Mouse (Mus musculus) CH12.LX (cell line): ENCODE data around the gene Lix1l. TPM values are rescaled to one million over a fixed set of nuclear protein-coding genes. Genes with fewer than 3 reads are reported as not detected.

Experiments
- DNase-seq: peaks from one replicate; pipeline ENCODE4 v3.0.0-alpha.2; 2013; ENCODE audit errors: extremely low read depth
- H3K27ac ChIP-seq: 2 replicates; pipeline ENCODE4 v1.5.1; 2012; ENCODE audit warnings: low read depth, mild to moderate bottlenecking, control low read depth, moderate library complexity; ENCODE audit not compliant: insufficient read depth
- H3K27me3 ChIP-seq: replicated peaks from 2 replicates; pipeline ENCODE3; 2012; ENCODE audit warnings: inconsistent platforms
- H3K36me3 ChIP-seq, 2 experiments: replicated peaks in 1 of 2; 2 replicates each; pipeline versions ENCODE3 to v1.6.1; 2012; ENCODE audit warnings: inconsistent platforms in 1 of 2, low read length in 1 of 2, mild to moderate bottlenecking in 1 of 2, mixed read lengths in 1 of 2, moderate library complexity in 1 of 2; ENCODE audit not compliant: control insufficient read depth in 1 of 2, insufficient read depth in 1 of 2
- H3K4me1 ChIP-seq, 2 experiments: 2 replicates each; pipeline ENCODE4 v1.6.1; 2012; ENCODE audit warnings: inconsistent platforms in 1 of 2, moderate library complexity in 1 of 2; ENCODE audit not compliant: insufficient read depth in 2 of 2, control insufficient read depth in 1 of 2
- H3K4me2 ChIP-seq: 2 replicates; pipeline ENCODE4 v1.6.1; 2012; ENCODE audit warnings: low read depth, mild to moderate bottlenecking, control low read depth; ENCODE audit not compliant: poor library complexity, insufficient read depth, severe bottlenecking
- H3K4me3 ChIP-seq, 3 experiments: fragments of 150-350 bp in 1 of 3; sonication (generic) in 1 of 3; replicated peaks in 1 of 3; 2 replicates each; pipeline versions ENCODE3 to v1.5.1; 2011 to 2012; ENCODE audit warnings: low read depth in 2 of 3, low read length in 2 of 3, mild to moderate bottlenecking in 2 of 3, moderate library complexity in 2 of 3, control low read depth in 1 of 3, improper control_type of control experiment in 1 of 3, inconsistent platforms in 1 of 3, mixed read lengths in 1 of 3; ENCODE audit not compliant: poor library complexity in 1 of 3
- H3K79me2 ChIP-seq: replicated peaks from 2 replicates; pipeline ENCODE4 v1.6.1; 2012; ENCODE audit warnings: mild to moderate bottlenecking, moderate library complexity; ENCODE audit not compliant: control insufficient read depth, poor library complexity, insufficient read depth, severe bottlenecking; ENCODE audit errors: extremely low read depth
- H3K9ac ChIP-seq: 2 replicates; pipeline ENCODE4 v1.6.1; 2012; ENCODE audit warnings: low read depth, mild to moderate bottlenecking, control low read depth, moderate library complexity; ENCODE audit not compliant: insufficient read depth
- H3K9me3 ChIP-seq: replicated peaks from 2 replicates; pipeline ENCODE3; 2012; ENCODE audit warnings: low read length, inconsistent platforms, mixed read lengths
- CHD1 ChIP-seq: IDR thresholded peaks from 2 replicates; pipeline ENCODE4 v1.6.1; 2012; ENCODE audit warnings: low read depth, low read length, improper control_type of control experiment, inconsistent platforms
- CTCF ChIP-seq, 2 experiments: IDR thresholded peaks in 1 of 2; conservative IDR thresholded peaks in 1 of 2; 2 replicates each; pipeline ENCODE4 v1.5.1; 2011 to 2012; ENCODE audit warnings: low read depth in 2 of 2, low read length in 2 of 2, improper control_type of control experiment in 1 of 2, inconsistent platforms in 1 of 2, mild to moderate bottlenecking in 1 of 2, moderate library complexity in 1 of 2
- E2F4 ChIP-seq: IDR thresholded peaks from 2 replicates; pipeline ENCODE4 v1.6.1; 2011; ENCODE audit warnings: low read depth, low read length, improper control_type of control experiment; ENCODE audit not compliant: insufficient replicate concordance
- ELF1 ChIP-seq: IDR thresholded peaks from 2 replicates; pipeline ENCODE4 v1.6.1; 2014; ENCODE audit warnings: low read depth, mild to moderate bottlenecking, inconsistent platforms, low read length, improper control_type of control experiment
- EP300 ChIP-seq: IDR thresholded peaks from 2 replicates; pipeline ENCODE4 v1.6.1; 2011; ENCODE audit warnings: low read length, improper control_type of control experiment
- ETS1 ChIP-seq: conservative IDR thresholded peaks from 2 replicates; pipeline ENCODE4 v1.6.1; 2012; ENCODE audit warnings: low read depth, mild to moderate bottlenecking, inconsistent platforms, low read length, improper control_type of control experiment, moderate library complexity
- HCFC1 ChIP-seq: IDR thresholded peaks from 2 replicates; pipeline ENCODE4 v1.6.1; 2012; ENCODE audit warnings: low read depth, mild to moderate bottlenecking, inconsistent platforms, low read length, improper control_type of control experiment
- JUN ChIP-seq: IDR thresholded peaks from 2 replicates; pipeline ENCODE4 v1.6.1; 2011; ENCODE audit warnings: low read depth, mild to moderate bottlenecking, low read length, improper control_type of control experiment, moderate library complexity; ENCODE audit not compliant: insufficient read depth
- JUND ChIP-seq: conservative IDR thresholded peaks from 2 replicates; pipeline ENCODE4 v1.6.1; 2011; ENCODE audit warnings: low read depth, low read length, improper control_type of control experiment
- MAX ChIP-seq: IDR thresholded peaks from 2 replicates; pipeline ENCODE4 v1.6.1; 2011; ENCODE audit warnings: low read length, improper control_type of control experiment
- MAZ ChIP-seq: IDR thresholded peaks from 2 replicates; pipeline ENCODE4 v1.6.1; 2012; ENCODE audit warnings: low read depth, mild to moderate bottlenecking, inconsistent platforms, low read length, improper control_type of control experiment, moderate library complexity
- MEF2A ChIP-seq: IDR thresholded peaks from 2 replicates; pipeline ENCODE4 v1.6.1; 2014; ENCODE audit warnings: low read depth, mild to moderate bottlenecking, inconsistent platforms, low read length, improper control_type of control experiment, borderline replicate concordance
- MXI1 ChIP-seq: IDR thresholded peaks from 2 replicates; pipeline ENCODE4 v1.6.1; 2011; ENCODE audit warnings: mild to moderate bottlenecking, low read depth, low read length, improper control_type of control experiment
- MYC ChIP-seq: IDR thresholded peaks from 2 replicates; pipeline ENCODE4 v1.6.1; 2011; ENCODE audit warnings: low read depth, mild to moderate bottlenecking, improper control_type of control experiment, low read length
- NELFE ChIP-seq: IDR thresholded peaks from 2 replicates; pipeline ENCODE4 v1.6.1; 2011; ENCODE audit warnings: low read depth, low read length, improper control_type of control experiment
- PAX5 ChIP-seq: IDR thresholded peaks from 2 replicates; pipeline ENCODE4 v1.6.1; 2012; ENCODE audit warnings: low read length, inconsistent platforms, mixed read lengths
- POLR2A ChIP-seq: IDR thresholded peaks from 2 replicates; pipeline ENCODE4 v1.6.1; 2011; ENCODE audit warnings: low read depth, mild to moderate bottlenecking, improper control_type of control experiment, low read length
- SMC3 ChIP-seq: IDR thresholded peaks from 2 replicates; pipeline ENCODE4 v1.6.1; 2011; ENCODE audit warnings: low read depth, low read length, improper control_type of control experiment
- UBTF ChIP-seq: IDR thresholded peaks from 2 replicates; pipeline ENCODE4 v1.6.1; 2012; ENCODE audit warnings: low read depth, mild to moderate bottlenecking, inconsistent platforms, low read length, improper control_type of control experiment, moderate library complexity
- USF1 ChIP-seq: IDR thresholded peaks from 2 replicates; pipeline ENCODE4 v1.6.1; 2014; ENCODE audit warnings: low read depth, mild to moderate bottlenecking, inconsistent platforms, low read length, improper control_type of control experiment
- USF2 ChIP-seq: conservative IDR thresholded peaks from 2 replicates; pipeline ENCODE4 v1.6.1; 2011; ENCODE audit warnings: low read depth, low read length, improper control_type of control experiment
- ZKSCAN1 ChIP-seq: IDR thresholded peaks from 2 replicates; pipeline ENCODE4 v1.6.1; 2012; ENCODE audit warnings: low read depth, inconsistent platforms, low read length, improper control_type of control experiment, borderline replicate concordance
- dilution Hi-C: fragments of 300-500 bp; cut with MboI; formaldehyde crosslinking; loops from 2 replicates; pipeline ENCODE4 v1.14.3; 2020; ENCODE audit warnings: low sequenced_read_pairs; ENCODE audit not compliant: extremely low pct_unique_long_range_greater_than_20kb, extremely low pct_ligation_motif_present
- in situ Hi-C: fragments of 300-500 bp; cut with MboI; formaldehyde crosslinking; loops from 3 replicates; pipeline ENCODE4 v1.14.3; 2019; ENCODE audit warnings: low sequenced_read_pairs, low pct_ligation_motif_present, low pct_unique_long_range_greater_than_20kb, mixed read lengths
- polyA plus RNA-seq: library from polyadenylated mRNA; unstranded; fragments of >175 nt; gene quantifications from 2 replicates; pipeline ENCODE4 v1.2.1, GENCODE M21; 2012; ENCODE audit warnings: low read depth; ENCODE audit not compliant: insufficient read length
- total RNA-seq, 2 experiments: library from RNA; depleted of rRNA; stranded (reverse); fragments of 300-350 nt in 1 of 2; fragments of >200 nt in 1 of 2; gene quantifications; 2 replicates each; pipeline ENCODE4 v1.2.3; 2012 to 2014

Gene Lix1l
- total and polyA plus RNA-seq, 3 experiments, result 4.0 to 4.6 (median 4.5) TPM

- Histone ChIP-seq H3K4me1 (peaks cover 4 to 35% of the 10 kb centered on the region in 2 experiments), H3K9me3 (no peaks in the 10 kb centered on the region), H3K27ac (no peak overlapping the region), H3K79me2 (peaks cover 23% of the 10 kb centered on the region), H3K36me3 (peaks cover 10 to 13% of the 10 kb centered on the region in 2 experiments), H3K9ac (no peak overlapping the region), H3K27me3 (no peaks in the 10 kb centered on the region), H3K4me3 (no peak overlapping the region), H3K4me2 (no peak overlapping the region)
- no peak for DNase-seq
- in situ Hi-C loops, result no loop called here
- TF ChIP-seq UBTF (no peak), JUND (no peak), ETS1 (no peak), E2F4 (no peak), MAZ (no peak), MXI1 (no peak), USF1 (no peak), USF2 (no peak), HCFC1 (no peak), NELFE (no peak), ZKSCAN1 (no peak), POLR2A (no peak), EP300 (no peak), JUN (no peak), PAX5 (no peak), CHD1 (no peak), CTCF (conservative IDR thresholded peaks at IDR 0.05 in 1 of 2, IDR thresholded peaks at IDR 0.05 in 1 of 2; ENCODE audit: low read depth in 2 of 2, low read length in 2 of 2) (no peak), ELF1 (no peak)
- dilution Hi-C loops, result no loop called here
Measured at GRCm38 (mm10) chr3:96555041-96555596, 45.8 kb upstream of the Lix1l start.

DNA sequence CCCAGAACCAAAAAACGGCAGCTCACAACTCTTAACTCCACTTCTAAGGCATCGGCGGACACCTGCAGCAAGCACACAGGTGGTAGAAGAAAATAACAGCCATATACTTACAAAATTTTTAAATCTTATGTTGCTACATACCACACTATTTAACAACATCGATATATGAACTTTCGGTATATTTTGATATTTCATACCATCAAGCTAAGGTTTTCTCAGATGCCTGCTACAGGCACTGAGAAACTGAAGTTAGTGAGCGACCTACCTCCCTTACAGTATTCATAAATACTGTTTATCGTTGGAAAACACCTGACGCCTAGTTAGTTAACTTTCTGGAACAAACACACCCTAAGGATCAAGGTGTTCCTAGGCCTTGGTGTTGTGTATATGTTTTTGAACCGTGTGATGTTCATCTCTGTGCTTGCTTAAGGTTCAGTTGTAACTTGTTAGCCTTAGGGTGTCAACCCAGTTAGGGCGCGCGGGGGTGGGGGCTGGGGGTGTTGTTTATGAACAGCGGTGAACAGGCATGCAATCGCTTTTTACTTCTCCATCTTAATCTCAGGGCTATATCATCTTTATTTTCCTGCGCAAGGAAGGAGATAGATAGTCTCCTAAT lies 44.8 kb upstream of the Lix1l start:
- Histone ChIP-seq H3K4me2 (peak overlapping the region; percentile 90; the same call in 1 of the 2 replicates), H3K4me1 (peaks cover 0 to 35% of the 10 kb centered on the region in 2 experiments; a peak in 2 of 4 replicates), H3K9me3 (no peaks in the 10 kb centered on the region), H3K27me3 (no peaks in the 10 kb centered on the region), H3K79me2 (peaks cover 33% of the 10 kb centered on the region), H3K36me3 (peaks cover 20 to 23% of the 10 kb centered on the region in 2 experiments), H3K9ac (peak overlapping the region; percentile 99), H3K27ac (no peak overlapping the region), H3K4me3 (no peak overlapping the region)
- DNase-seq, result no peak
- in situ Hi-C loops, result no loop called here
- dilution Hi-C loops, result no loop called here
- TF ChIP-seq MAX (no peak), USF2 (no peak), ZKSCAN1 (no peak), PAX5 (no peak), EP300 (no peak), SMC3 (no peak), ETS1 (no peak), MAZ (no peak), MYC (no peak), MEF2A (no peak)
